Mouse (Mus musculus) spleen, adult 2 months (tissue): ENCODE results near the gene Dcdc2c. TPM values are rescaled to one million over a fixed set of nuclear protein-coding genes. Genes with fewer than 3 reads are reported as not detected.

Experiments
- DNase-seq, 2 experiments: peaks; one replicate each; pipeline versions ENCODE4 v3.0.0 to v3.0.0-alpha.2; 2012 to 2021; ENCODE audit warnings: low spot score in 2 of 2, low read depth in 1 of 2
- H3K27ac ChIP-seq: fragments of 200-500 bp; 2 replicates; pipeline ENCODE4 v1.5.1; 2012; ENCODE audit warnings: low read length, inconsistent platforms; ENCODE audit not compliant: insufficient read depth
- H3K27me3 ChIP-seq: fragments of 200-500 bp; 2 replicates; pipeline ENCODE4 v1.6.1; 2012; ENCODE audit warnings: mild to moderate bottlenecking, moderate library complexity, low read length, inconsistent platforms; ENCODE audit not compliant: control insufficient read depth, insufficient read depth
- H3K36me3 ChIP-seq: fragments of 200-500 bp; 2 replicates; pipeline ENCODE4 v1.6.1; 2012; ENCODE audit warnings: mild to moderate bottlenecking, low read length, inconsistent platforms; ENCODE audit not compliant: control insufficient read depth, insufficient read depth
- H3K4me1 ChIP-seq: fragments of 200-500 bp; 2 replicates; pipeline ENCODE4 v1.6.1; 2011; ENCODE audit warnings: inconsistent platforms; ENCODE audit not compliant: control insufficient read depth, insufficient read depth, insufficient read length
- H3K4me3 ChIP-seq: fragments of 200-500 bp; 2 replicates; pipeline ENCODE4 v1.5.1; 2011; ENCODE audit warnings: mild to moderate bottlenecking, inconsistent platforms; ENCODE audit not compliant: insufficient read depth, insufficient read length; ENCODE audit errors: extremely low read depth
- CTCF ChIP-seq: fragments of 200-500 bp; IDR thresholded peaks from 2 replicates; pipeline ENCODE4 v1.5.1; 2011; ENCODE audit warnings: mild to moderate bottlenecking, inconsistent platforms; ENCODE audit not compliant: insufficient read depth, insufficient read length, insufficient replicate concordance; ENCODE audit errors: extremely low read depth
- POLR2A ChIP-seq: fragments of 200-500 bp; IDR thresholded peaks from 2 replicates; pipeline ENCODE4 v1.6.1; 2011; ENCODE audit warnings: low read depth, low read length, inconsistent platforms
- WGBS: fragments of 180-500 bp; shearing (Covaris S2); methylation state at CpG from one replicate; pipeline ENCODE4 v1.1.7; 2018; 5-methylcytosine and 5-hydroxymethylcytosine counted together
- polyA plus RNA-seq: library from polyadenylated mRNA; depleted of rRNA; stranded (reverse); fragments of >200 nt; gene quantifications from 2 replicates; pipeline ENCODE4 v1.2.3, GENCODE M21; 2012

The Dcdc2c gene
- polyA plus RNA-seq, 1 experiment, result not detected

DNA sequence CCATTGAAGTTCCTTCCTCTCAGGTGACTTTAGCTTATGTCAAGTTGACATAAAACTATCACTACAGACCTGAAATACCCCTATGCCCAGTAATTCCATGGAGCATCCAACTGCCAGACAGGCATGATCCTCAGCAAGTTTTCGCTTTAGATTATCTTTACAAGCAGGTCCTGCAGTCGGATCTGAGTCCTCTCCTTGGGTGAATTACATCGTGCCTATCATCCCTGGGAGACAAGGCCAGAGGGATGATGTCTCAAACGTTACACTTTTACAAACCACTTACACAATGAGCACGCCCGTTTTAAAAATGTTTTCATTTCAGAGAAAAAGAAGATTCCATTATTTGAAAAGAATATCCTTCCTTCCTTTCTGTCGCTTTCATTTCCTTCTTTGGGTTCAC, 91.7 kb downstream of the Dcdc2c start:
- Histone ChIP-seq H3K4me1 (no peaks in the 10 kb centered on the region), H3K4me3 (no peak overlapping the region), H3K27ac (no peak overlapping the region), H3K36me3 (no peaks in the 10 kb centered on the region), H3K27me3 (no peaks in the 10 kb centered on the region)
- TF ChIP-seq POLR2A, result no peak
- WGBS, result 71% methylated on average over 7 of the region's 7 CpGs
- no peak for DNase-seq

DNA sequence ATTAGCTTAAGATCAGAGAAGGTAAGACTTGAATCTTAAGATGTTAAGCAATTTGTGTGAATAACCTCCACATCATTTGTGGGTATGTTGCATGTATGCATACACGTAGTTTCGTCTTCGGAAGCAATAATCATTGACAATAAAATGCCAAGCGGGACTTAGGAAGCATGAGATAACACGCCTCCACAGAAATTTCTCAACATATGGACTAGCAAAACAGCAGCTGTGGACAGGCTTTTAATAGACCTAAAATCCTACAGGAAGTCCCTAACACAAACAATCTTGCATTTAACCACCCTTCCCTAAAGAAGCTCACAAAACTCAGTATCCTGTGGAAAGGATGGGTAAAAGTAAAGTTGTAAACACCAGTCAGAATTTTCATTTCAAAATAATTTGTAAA, 93.4 kb downstream of the Dcdc2c start:
- no peak overlapping the region for H3K4me3 ChIP-seq
- no peak for TF ChIP-seq CTCF
- TF ChIP-seq POLR2A, result no peak
- DNase-seq, result no peak
- H3K36me3 ChIP-seq, result no peaks in the 10 kb centered on the region
- H3K27me3 ChIP-seq, result no peaks in the 10 kb centered on the region
- WGBS, result 98% methylated on average over 5 of the region's 5 CpGs
- H3K4me1 ChIP-seq, result no peaks in the 10 kb centered on the region
- no peak overlapping the region for H3K27ac ChIP-seq

DNA sequence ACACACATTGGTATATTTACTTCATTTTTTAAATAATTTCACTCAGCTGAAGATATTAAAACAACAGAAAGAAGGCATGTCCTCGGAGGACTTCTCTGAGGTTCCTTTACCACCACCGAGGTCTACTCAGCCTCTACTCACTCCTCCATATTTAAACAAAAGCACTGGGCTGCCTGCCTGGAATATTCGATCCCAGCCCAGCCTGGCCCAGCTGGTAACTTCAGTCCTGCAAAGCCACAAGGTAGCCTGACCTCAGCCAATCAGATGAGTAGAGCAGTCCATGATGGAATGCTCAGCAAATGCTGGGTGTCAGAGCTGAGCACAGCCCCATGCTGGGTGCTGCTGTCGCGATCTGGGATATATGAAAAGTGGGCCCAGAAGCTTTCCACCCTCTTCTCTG, 115.7 kb downstream of the Dcdc2c start:
- TF ChIP-seq POLR2A (no peak), CTCF (no peak)
- 80% methylated on average over 5 of the region's 5 CpGs for WGBS
- DNase-seq, result no peak
- Histone ChIP-seq H3K36me3 (no peaks in the 10 kb centered on the region), H3K4me1 (no peaks in the 10 kb centered on the region), H3K27ac (no peak overlapping the region), H3K27me3 (no peaks in the 10 kb centered on the region), H3K4me3 (no peak overlapping the region)

DNA sequence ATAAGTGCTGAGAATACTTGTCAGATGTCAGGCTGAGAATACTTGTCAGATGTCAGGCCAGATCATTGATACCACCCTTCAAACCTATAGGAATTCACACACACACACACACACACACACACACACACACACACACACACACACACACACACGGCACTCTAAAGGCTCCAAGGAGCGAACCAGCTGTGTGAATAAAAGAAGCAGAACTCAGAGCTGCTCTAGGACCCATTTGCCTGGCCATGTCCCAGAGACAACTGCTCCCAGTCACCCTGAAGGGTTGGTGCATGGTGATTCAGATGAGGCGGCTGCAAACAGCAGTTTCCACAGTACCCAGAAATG, 119.5 kb downstream of the Dcdc2c start:
- Histone ChIP-seq H3K36me3 (no peaks in the 10 kb centered on the region), H3K4me3 (no peak overlapping the region), H3K27ac (no peak overlapping the region), H3K4me1 (no peaks in the 10 kb centered on the region), H3K27me3 (no peaks in the 10 kb centered on the region)
- no peak for DNase-seq
- 89% methylated on average over 3 of the region's 3 CpGs for WGBS
- TF ChIP-seq CTCF (no peak), POLR2A (no peak)

DNA sequence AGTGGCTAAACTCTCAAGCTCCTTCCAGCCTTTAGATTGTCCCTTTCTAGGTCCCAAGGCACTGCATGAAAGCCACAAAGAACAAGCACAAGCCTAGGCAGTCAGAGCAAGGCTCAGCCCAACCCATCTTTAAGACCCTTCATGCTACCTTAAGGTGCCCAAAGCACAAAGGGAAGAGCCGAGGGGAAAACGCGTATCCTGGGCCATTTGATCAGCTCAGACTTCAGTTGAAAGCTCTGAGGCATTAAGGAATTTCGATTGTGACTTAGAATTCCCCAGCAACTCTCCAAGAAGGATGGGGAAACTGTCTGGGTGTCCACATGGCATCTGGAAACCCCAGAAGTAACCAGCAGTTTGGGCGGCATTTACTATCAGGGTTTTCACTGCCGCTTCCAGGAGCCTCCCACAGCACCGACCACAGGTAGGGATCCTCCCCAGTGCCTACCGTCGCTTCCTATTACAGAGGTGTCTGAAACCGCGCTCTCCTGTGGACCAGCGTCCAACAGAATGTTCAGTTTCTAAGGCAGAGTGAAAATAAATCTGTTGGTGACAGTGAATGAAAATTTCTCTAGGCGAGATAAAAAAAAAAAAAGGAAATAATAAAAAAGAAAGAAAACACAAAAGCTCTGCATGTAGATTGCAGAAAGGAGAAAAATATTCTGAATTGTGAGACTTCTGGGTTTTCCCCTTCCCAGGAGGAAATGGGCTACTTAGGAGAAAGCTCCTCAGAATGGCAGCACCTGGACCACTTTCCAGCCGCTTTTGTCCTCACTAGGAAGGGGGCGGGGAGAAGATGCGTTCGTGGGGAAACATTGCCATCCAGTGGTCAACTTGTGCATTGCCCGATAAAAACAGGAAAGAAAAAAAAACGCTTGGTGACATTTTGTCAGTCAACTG, 120.1 kb downstream of the Dcdc2c start:
- H3K4me1 ChIP-seq, result no peaks in the 10 kb centered on the region
- no peak overlapping the region for H3K4me3 ChIP-seq
- TF ChIP-seq CTCF (no peak), POLR2A (no peak)
- H3K27ac ChIP-seq, result no peak overlapping the region
- H3K27me3 ChIP-seq, result no peaks in the 10 kb centered on the region
- DNase-seq, result no peak
- H3K36me3 ChIP-seq, result no peaks in the 10 kb centered on the region
- WGBS, result 18% methylated on average over 19 of the region's 19 CpGs

DNA sequence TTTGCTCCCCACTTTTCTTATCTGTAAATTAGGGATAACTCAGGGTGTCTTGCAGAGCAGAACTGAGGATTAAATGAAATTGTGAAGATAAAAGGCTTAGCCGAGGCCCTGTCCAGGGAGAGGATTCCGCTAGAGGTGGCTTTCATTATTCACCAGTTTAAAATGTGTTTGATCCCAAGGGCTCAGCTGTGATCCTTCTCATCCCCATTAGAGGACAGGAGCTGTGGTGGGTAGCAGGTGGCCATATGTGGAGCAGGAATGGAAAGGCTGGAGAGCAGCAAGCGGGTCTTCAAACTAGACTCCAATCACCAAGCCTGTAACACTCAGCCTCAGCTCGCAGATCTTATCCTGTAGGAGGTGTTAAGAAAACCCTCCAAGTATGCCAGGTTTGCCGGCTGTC, 122.3 kb downstream of the Dcdc2c start:
- no peaks in the 10 kb centered on the region for H3K36me3 ChIP-seq
- H3K27ac ChIP-seq, result no peak overlapping the region
- H3K4me1 ChIP-seq, result no peaks in the 10 kb centered on the region
- DNase-seq, result no peak
- no peak overlapping the region for H3K4me3 ChIP-seq
- TF ChIP-seq CTCF, result no peak
- no peak for TF ChIP-seq POLR2A
- 87% methylated on average over 5 of the region's 5 CpGs for WGBS
- no peaks in the 10 kb centered on the region for H3K27me3 ChIP-seq

DNA sequence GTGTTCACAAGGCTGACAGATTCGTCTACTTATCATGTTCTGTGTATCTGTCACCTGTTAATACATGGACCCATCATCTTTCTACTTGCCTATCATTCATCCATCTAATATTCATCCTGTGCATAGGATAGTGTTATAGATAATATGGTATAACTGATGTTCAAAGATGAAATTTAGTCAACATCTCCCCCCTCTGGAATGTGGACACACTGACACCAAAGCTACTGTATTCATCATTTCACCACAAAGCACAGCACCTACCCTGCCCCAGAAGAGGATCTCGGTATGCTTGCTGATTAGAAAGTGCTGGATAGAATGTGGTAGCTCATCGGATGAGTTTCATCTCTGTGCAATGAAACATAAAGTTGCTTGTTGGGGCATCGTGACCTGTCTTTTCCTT, 135.2 kb downstream of the Dcdc2c start:
- TF ChIP-seq CTCF (no peak), POLR2A (no peak)
- Histone ChIP-seq H3K36me3 (no peaks in the 10 kb centered on the region), H3K27me3 (no peaks in the 10 kb centered on the region), H3K4me3 (no peak overlapping the region), H3K4me1 (no peaks in the 10 kb centered on the region), H3K27ac (no peak overlapping the region)
- WGBS, result 82% methylated on average over 4 of the region's 4 CpGs
- DNase-seq, result no peak
